Mouse (Mus musculus): ENCODE measurements around the gene Ddx20. TPM values are rescaled to one million over a fixed set of nuclear protein-coding genes. Genes with fewer than 3 reads are reported as not detected.

The Ddx20 gene
- total and polyA plus RNA-seq, 3 experiments = 31.6 to 66.8 (median 37.3) TPM

GRCm38 (mm10) chr3:105663043-105663442, 24.3 kb downstream of the Ddx20 start:
- H3K36me3 ChIP-seq (ENCODE audit: control insufficient read depth in 1 of 2, insufficient read depth in 2 of 2, low read length in 2 of 2) = no peaks in the 10 kb centered on the region
- H3K79me2 ChIP-seq (ENCODE audit: control insufficient read depth, insufficient read depth, low read length, poor library complexity) = no peaks in the 10 kb centered on the region
- H3K9me3 ChIP-seq (replicated peaks; ENCODE audit: insufficient read depth, low read length) = no peaks in the 10 kb centered on the region
- no peak for DNase-seq (ENCODE audit: low read depth, low spot score)
- TF ChIP-seq ZKSCAN1 (IDR thresholded peaks at IDR 0.05; ENCODE audit: low read depth, low read length) = no peak
- no peak for TF ChIP-seq EP300 (IDR thresholded peaks at IDR 0.05; ENCODE audit: low read depth in 1 of 2, low read length in 2 of 2)
- H3K27ac ChIP-seq (ENCODE audit: control insufficient read depth, low read depth, low read length) = no peak overlapping the region
- no peak overlapping the region for H3K9ac ChIP-seq (ENCODE audit: control insufficient read depth, low read depth, low read length, poor library complexity, severe bottlenecking)
- no peaks in the 10 kb centered on the region; a peak in 1 of 4 replicates for H3K27me3 ChIP-seq (ENCODE audit: control insufficient read depth in 1 of 2, insufficient read depth in 2 of 2, low read length in 2 of 2)
- H3K4me3 ChIP-seq (ENCODE audit: control insufficient read depth in 1 of 2, insufficient read depth in 1 of 2, low read depth in 2 of 2, low read length in 2 of 2) = no peak overlapping the region
- no peaks in the 10 kb centered on the region for H3K4me1 ChIP-seq (ENCODE audit: control insufficient read depth in 1 of 2, insufficient read depth in 2 of 2, low read length in 2 of 2)

- Histone ChIP-seq H3K27ac (ENCODE audit: control insufficient read depth, low read depth, low read length) (no peak overlapping the region), H3K9ac (ENCODE audit: control insufficient read depth, low read depth, low read length, poor library complexity, severe bottlenecking) (no peak overlapping the region), H3K4me1 (ENCODE audit: control insufficient read depth in 1 of 2, insufficient read depth in 2 of 2, low read length in 2 of 2) (no peaks in the 10 kb centered on the region), H3K27me3 (ENCODE audit: control insufficient read depth in 1 of 2, insufficient read depth in 2 of 2, low read length in 2 of 2) (no peaks in the 10 kb centered on the region; a peak in 1 of 4 replicates), H3K36me3 (ENCODE audit: control insufficient read depth in 1 of 2, insufficient read depth in 2 of 2, low read length in 2 of 2) (no peaks in the 10 kb centered on the region), H3K9me3 (replicated peaks; ENCODE audit: insufficient read depth, low read length) (no peaks in the 10 kb centered on the region), H3K4me3 (ENCODE audit: control insufficient read depth in 1 of 2, insufficient read depth in 1 of 2, low read depth in 2 of 2, low read length in 2 of 2) (no peak overlapping the region), H3K79me2 (ENCODE audit: control insufficient read depth, insufficient read depth, low read length, poor library complexity) (no peaks in the 10 kb centered on the region)
- no peak for DNase-seq (ENCODE audit: low read depth, low spot score)
- TF ChIP-seq ELF1 (IDR thresholded peaks at IDR 0.05; ENCODE audit: low read depth, low read length) (no peak), UBTF (IDR thresholded peaks at IDR 0.05; ENCODE audit: borderline replicate concordance, insufficient read depth, low read depth, low read length) (no peak), MXI1 (IDR thresholded peaks at IDR 0.05; ENCODE audit: low read depth, low read length) (no peak), ZMIZ1 (IDR thresholded peaks at IDR 0.05; ENCODE audit: low read depth, low read length) (no peak), MYB (IDR thresholded peaks at IDR 0.05; ENCODE audit: low read depth, low read length) (no peak)
Observed at GRCm38 (mm10) chr3:105660530-105660929, 26.8 kb downstream of the Ddx20 start.

GRCm38 (mm10) chr3:105655031-105655585, 32.3 kb downstream of the Ddx20 start:
- no peak overlapping the region for H3K27ac ChIP-seq (ENCODE audit: control insufficient read depth, low read depth, low read length)
- no peaks in the 10 kb centered on the region for H3K9me3 ChIP-seq (replicated peaks; ENCODE audit: insufficient read depth, low read length)
- no peaks in the 10 kb centered on the region for H3K4me1 ChIP-seq (ENCODE audit: control insufficient read depth in 1 of 2, insufficient read depth in 2 of 2, low read length in 2 of 2)
- H3K36me3 ChIP-seq (ENCODE audit: control insufficient read depth in 1 of 2, insufficient read depth in 2 of 2, low read length in 2 of 2) = no peaks in the 10 kb centered on the region
- H3K4me3 ChIP-seq (ENCODE audit: control insufficient read depth in 1 of 2, insufficient read depth in 1 of 2, low read depth in 2 of 2, low read length in 2 of 2) = no peak overlapping the region
- no peak overlapping the region for H3K9ac ChIP-seq (ENCODE audit: control insufficient read depth, low read depth, low read length, poor library complexity, severe bottlenecking)
- TF ChIP-seq MYC (IDR thresholded peaks at IDR 0.05; ENCODE audit: low read depth, low read length) (no peak), MYB (IDR thresholded peaks at IDR 0.05; ENCODE audit: low read depth, low read length) (no peak), MEF2A (IDR thresholded peaks at IDR 0.05; ENCODE audit: extremely low read depth, insufficient replicate concordance, low read depth, low read length, poor library complexity, severe bottlenecking) (no peak), MXI1 (IDR thresholded peaks at IDR 0.05; ENCODE audit: low read depth, low read length) (no peak), ZC3H11A (IDR thresholded peaks at IDR 0.05; ENCODE audit: low read depth, low read length) (no peak), CTCF (IDR thresholded peaks at IDR 0.05 in 2 of 3, conservative IDR thresholded peaks at IDR 0.05 in 1 of 3; ENCODE audit: control insufficient read depth in 1 of 3, insufficient read depth in 1 of 3, low read depth in 2 of 3, low read length in 3 of 3, poor library complexity in 1 of 3, severe bottlenecking in 1 of 3) (no peak), POLR2AphosphoS2 (IDR thresholded peaks at IDR 0.05; ENCODE audit: low read length) (no peak), JUND (IDR thresholded peaks at IDR 0.05; ENCODE audit: low read depth, low read length) (no peak), UBTF (IDR thresholded peaks at IDR 0.05; ENCODE audit: borderline replicate concordance, insufficient read depth, low read depth, low read length) (no peak), MAFK (IDR thresholded peaks at IDR 0.05; ENCODE audit: borderline replicate concordance, low read depth, low read length) (no peak), SIN3A (IDR thresholded peaks at IDR 0.05; ENCODE audit: low read length) (no peak), POLR2A (IDR thresholded peaks at IDR 0.05; ENCODE audit: control insufficient read depth in 1 of 2, insufficient read depth in 1 of 2, low read depth in 1 of 2, low read length in 2 of 2, poor library complexity in 1 of 2) (no peak), USF2 (IDR thresholded peaks at IDR 0.05; ENCODE audit: borderline replicate concordance in 1 of 2, insufficient read depth in 1 of 2, low read depth in 1 of 2, low read length in 2 of 2) (no peak), ZNF384 (IDR thresholded peaks at IDR 0.05; ENCODE audit: low read depth, low read length) (no peak), ELF1 (IDR thresholded peaks at IDR 0.05; ENCODE audit: low read depth, low read length) (no peak), ETS1 (IDR thresholded peaks at IDR 0.05; ENCODE audit: low read depth, low read length) (no peak), NELFE (IDR thresholded peaks at IDR 0.05; ENCODE audit: low read depth, low read length) (no peak), TAL1 (IDR thresholded peaks at IDR 0.05; ENCODE audit: low read length) (no peak), RAD21 (IDR thresholded peaks at IDR 0.05; ENCODE audit: low read depth, low read length) (no peak)
- no peaks in the 10 kb centered on the region; a peak in 3 of 4 replicates for H3K27me3 ChIP-seq (ENCODE audit: control insufficient read depth in 1 of 2, insufficient read depth in 2 of 2, low read length in 2 of 2)
- no peak for DNase-seq (ENCODE audit: low read depth, low spot score)
- H3K79me2 ChIP-seq (ENCODE audit: control insufficient read depth, insufficient read depth, low read length, poor library complexity) = no peaks in the 10 kb centered on the region

Measured in MEL (cell line).